Mouse (Mus musculus) thymus, adult 2 months (tissue): Measurements from ENCODE around the gene Psma1.

ENCODE experiments used
- CTCF ChIP-seq: fragments of 200-500 bp; IDR thresholded peaks from 2 replicates; pipeline ENCODE4 v1.5.1; 2012; ENCODE audit warnings: mild to moderate bottlenecking, control low read depth, low read length, moderate library complexity, borderline replicate concordance; ENCODE audit not compliant: control insufficient read depth, poor library complexity, insufficient read depth; ENCODE audit errors: extremely low read depth
- POLR2A ChIP-seq: fragments of 200-500 bp; IDR thresholded peaks from 2 replicates; pipeline ENCODE4 v1.6.1; 2012; ENCODE audit warnings: mild to moderate bottlenecking, low read length, control low read depth, moderate library complexity; ENCODE audit not compliant: control insufficient read depth, poor library complexity, insufficient read depth; ENCODE audit errors: extremely low read depth

GRCm38 (mm10) chr7:114281671-114282070 is 5.8 kb upstream of the Psma1 start:
- no peak for TF ChIP-seq CTCF
- TF ChIP-seq POLR2A = no peak
